Mouse (Mus musculus): ENCODE results near the gene Vmn2r83. TPM values are rescaled to one million over a fixed set of nuclear protein-coding genes. Genes with fewer than 3 reads are reported as not detected.

Gene Vmn2r83
- polyA plus RNA-seq, 1 experiment: not detected

GRCm38 (mm10) chr10:79524433-79524832 is 55.9 kb downstream of the Vmn2r83 start:
- Histone ChIP-seq H3K27me3 (ENCODE audit: control insufficient read depth, insufficient read depth, low read length) (no peaks in the 10 kb centered on the region), H3K27ac (ENCODE audit: insufficient read depth, low read length) (no peak overlapping the region), H3K36me3 (ENCODE audit: control insufficient read depth, insufficient read depth, low read length) (no peaks in the 10 kb centered on the region), H3K4me3 (ENCODE audit: extremely low read depth, insufficient read depth, insufficient read length) (no peak overlapping the region), H3K4me1 (ENCODE audit: control insufficient read depth, insufficient read depth, insufficient read length) (no peaks in the 10 kb centered on the region)
- DNase-seq (ENCODE audit: low read depth in 1 of 2, low spot score in 2 of 2): no peak
- WGBS: 92% methylated on average over 1 of the region's 1 CpGs
- no peak for TF ChIP-seq CTCF (IDR thresholded peaks at IDR 0.05; ENCODE audit: extremely low read depth, insufficient read depth, insufficient read length, insufficient replicate concordance)

- no peaks in the 10 kb centered on the region for H3K4me1 ChIP-seq (ENCODE audit: control insufficient read depth, insufficient read depth, insufficient read length)
- WGBS: 90% methylated on average over 8 of the region's 8 CpGs
- no peak overlapping the region for H3K27ac ChIP-seq (ENCODE audit: insufficient read depth, low read length)
- TF ChIP-seq POLR2A (IDR thresholded peaks at IDR 0.05; ENCODE audit: low read depth, low read length) (no peak), CTCF (IDR thresholded peaks at IDR 0.05; ENCODE audit: extremely low read depth, insufficient read depth, insufficient read length, insufficient replicate concordance) (no peak)
- no peaks in the 10 kb centered on the region for H3K27me3 ChIP-seq (ENCODE audit: control insufficient read depth, insufficient read depth, low read length)
- H3K4me3 ChIP-seq (ENCODE audit: extremely low read depth, insufficient read depth, insufficient read length): no peak overlapping the region
- no peaks in the 10 kb centered on the region for H3K36me3 ChIP-seq (ENCODE audit: control insufficient read depth, insufficient read depth, low read length)
- DNase-seq (ENCODE audit: low read depth in 1 of 2, low spot score in 2 of 2): no peak
Measured at GRCm38 (mm10) chr10:79525456-79526325, 57.2 kb downstream of the Vmn2r83 start.

- TF ChIP-seq CTCF (IDR thresholded peaks at IDR 0.05; ENCODE audit: extremely low read depth, insufficient read depth, insufficient read length, insufficient replicate concordance): no peak
- TF ChIP-seq POLR2A (IDR thresholded peaks at IDR 0.05; ENCODE audit: low read depth, low read length): no peak
- no peaks in the 10 kb centered on the region for H3K4me1 ChIP-seq (ENCODE audit: control insufficient read depth, insufficient read depth, insufficient read length)
- H3K27me3 ChIP-seq (ENCODE audit: control insufficient read depth, insufficient read depth, low read length): no peaks in the 10 kb centered on the region
- H3K4me3 ChIP-seq (ENCODE audit: extremely low read depth, insufficient read depth, insufficient read length): no peak overlapping the region
- WGBS: 93% methylated on average over 12 of the region's 12 CpGs
- DNase-seq (ENCODE audit: low read depth in 1 of 2, low spot score in 2 of 2): no peak
- no peak overlapping the region for H3K27ac ChIP-seq (ENCODE audit: insufficient read depth, low read length)
- H3K36me3 ChIP-seq (ENCODE audit: control insufficient read depth, insufficient read depth, low read length): no peaks in the 10 kb centered on the region
Measured at GRCm38 (mm10) chr10:79526661-79527452, 58.3 kb downstream of the Vmn2r83 start.

GRCm38 (mm10) chr10:79527453-79527845 is 58.9 kb downstream of the Vmn2r83 start:
- TF ChIP-seq POLR2A (IDR thresholded peaks at IDR 0.05; ENCODE audit: low read depth, low read length) (no peak), CTCF (IDR thresholded peaks at IDR 0.05; ENCODE audit: extremely low read depth, insufficient read depth, insufficient read length, insufficient replicate concordance) (no peak)
- H3K36me3 ChIP-seq (ENCODE audit: control insufficient read depth, insufficient read depth, low read length): no peaks in the 10 kb centered on the region
- no peak for DNase-seq (ENCODE audit: low read depth in 1 of 2, low spot score in 2 of 2)
- no peak overlapping the region for H3K4me3 ChIP-seq (ENCODE audit: extremely low read depth, insufficient read depth, insufficient read length)
- no peak overlapping the region for H3K27ac ChIP-seq (ENCODE audit: insufficient read depth, low read length)
- 91% methylated on average over 6 of the region's 6 CpGs for WGBS
- H3K4me1 ChIP-seq (ENCODE audit: control insufficient read depth, insufficient read depth, insufficient read length): no peaks in the 10 kb centered on the region
- no peaks in the 10 kb centered on the region for H3K27me3 ChIP-seq (ENCODE audit: control insufficient read depth, insufficient read depth, low read length)

- 91% methylated on average over 3 of the region's 3 CpGs for WGBS
- H3K4me3 ChIP-seq (ENCODE audit: extremely low read depth, insufficient read depth, insufficient read length): no peak overlapping the region
- TF ChIP-seq POLR2A (IDR thresholded peaks at IDR 0.05; ENCODE audit: low read depth, low read length) (no peak), CTCF (IDR thresholded peaks at IDR 0.05; ENCODE audit: extremely low read depth, insufficient read depth, insufficient read length, insufficient replicate concordance) (no peak)
- no peak for DNase-seq (ENCODE audit: low read depth in 1 of 2, low spot score in 2 of 2)
- no peaks in the 10 kb centered on the region for H3K27me3 ChIP-seq (ENCODE audit: control insufficient read depth, insufficient read depth, low read length)
- H3K36me3 ChIP-seq (ENCODE audit: control insufficient read depth, insufficient read depth, low read length): no peaks in the 10 kb centered on the region
- H3K27ac ChIP-seq (ENCODE audit: insufficient read depth, low read length): no peak overlapping the region
- H3K4me1 ChIP-seq (ENCODE audit: control insufficient read depth, insufficient read depth, insufficient read length): no peaks in the 10 kb centered on the region; the same call in 1 of the 2 replicates
Measured at GRCm38 (mm10) chr10:79528081-79528480, 59.5 kb downstream of the Vmn2r83 start.

GRCm38 (mm10) chr10:79530241-79530640 is 61.7 kb downstream of the Vmn2r83 start:
- no peak overlapping the region for H3K4me3 ChIP-seq (ENCODE audit: extremely low read depth, insufficient read depth, insufficient read length)
- no peak overlapping the region for H3K27ac ChIP-seq (ENCODE audit: insufficient read depth, low read length)
- H3K36me3 ChIP-seq (ENCODE audit: control insufficient read depth, insufficient read depth, low read length): no peaks in the 10 kb centered on the region
- WGBS: 89% methylated on average over 8 of the region's 8 CpGs
- DNase-seq (ENCODE audit: low read depth in 1 of 2, low spot score in 2 of 2): no peak
- no peak for TF ChIP-seq POLR2A (IDR thresholded peaks at IDR 0.05; ENCODE audit: low read depth, low read length)
- no peak for TF ChIP-seq CTCF (IDR thresholded peaks at IDR 0.05; ENCODE audit: extremely low read depth, insufficient read depth, insufficient read length, insufficient replicate concordance)
- H3K4me1 ChIP-seq (ENCODE audit: control insufficient read depth, insufficient read depth, insufficient read length): peaks cover 5% of the 10 kb centered on the region; the same call in 1 of the 2 replicates
- H3K27me3 ChIP-seq (ENCODE audit: control insufficient read depth, insufficient read depth, low read length): no peaks in the 10 kb centered on the region

Measured in spleen, adult 2 months (tissue).